Mouse (Mus musculus): ENCODE results near the gene Ube2j1.
"Not testable (repeated sequence)": the region's sequence is repeated elsewhere in the genome, so short reads cannot be mapped to it uniquely, and the experiment has no call there.

Ube2j1 gene

GRCm38 (mm10) chr4:33031195-33031960, at the start of gene Ube2j1:
Gene Ube2j1 (plus strand): TSS chr4:33031416.
- peak; percentile 78 to 85 for DNase-seq (ENCODE audit: low spot score in 2 of 2)

- DNase-seq (ENCODE audit: low spot score in 2 of 2), result no peak
These were observed 49.6 kb upstream of the Ube2j1 start for GRCm38 (mm10) chr4:32981617-32982016.

DNA sequence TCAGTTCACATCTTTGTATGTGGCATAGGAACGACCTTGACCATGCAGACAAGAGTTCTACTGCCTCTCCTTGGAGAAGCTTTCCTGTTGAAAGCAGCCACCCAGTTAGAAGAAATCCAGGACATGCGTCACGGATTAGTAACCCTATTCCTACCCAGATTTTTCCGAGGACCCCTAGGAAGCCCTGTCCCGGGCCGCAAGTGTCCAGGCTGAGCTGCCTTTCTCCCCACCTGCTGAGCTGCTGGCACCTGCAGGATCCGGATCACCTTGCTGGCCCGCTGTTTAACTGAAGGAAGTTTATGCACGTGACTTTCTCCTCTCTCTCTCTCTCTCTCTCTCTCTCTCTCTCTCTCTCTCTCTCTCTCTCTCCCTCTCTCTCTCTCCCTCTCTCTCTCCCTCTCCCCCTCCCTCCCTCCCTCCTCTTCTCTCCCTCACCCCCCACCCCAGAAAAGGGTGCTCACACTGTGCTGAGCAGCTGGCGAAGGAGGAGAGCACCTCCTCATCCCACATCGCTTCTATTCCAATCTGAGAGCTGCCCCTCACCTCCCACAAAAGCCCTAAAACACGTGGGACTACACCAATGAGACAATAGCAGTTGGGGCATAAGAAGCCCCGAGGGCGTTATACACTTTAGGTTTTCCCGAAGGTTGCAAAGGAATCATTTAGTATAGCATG, 49.0 kb upstream of the Ube2j1 start:
- peak; percentile 13 to 52 for DNase-seq (ENCODE audit: low spot score in 2 of 2)

- DNase-seq (ENCODE audit: low spot score in 2 of 2), result peak in 1 of 2 experiments; percentile 55
These were observed 48.5 kb upstream of the Ube2j1 start, which contains the start of gene Rragd for GRCm38 (mm10) chr4:32982716-32983175. Gene Rragd (plus strand): TSS chr4:32983037.

GRCm38 (mm10) chr4:32983176-32984155, 47.8 kb upstream of the Ube2j1 start:
- peak; percentile 52 to 68 for DNase-seq (ENCODE audit: low spot score in 2 of 2)

DNA sequence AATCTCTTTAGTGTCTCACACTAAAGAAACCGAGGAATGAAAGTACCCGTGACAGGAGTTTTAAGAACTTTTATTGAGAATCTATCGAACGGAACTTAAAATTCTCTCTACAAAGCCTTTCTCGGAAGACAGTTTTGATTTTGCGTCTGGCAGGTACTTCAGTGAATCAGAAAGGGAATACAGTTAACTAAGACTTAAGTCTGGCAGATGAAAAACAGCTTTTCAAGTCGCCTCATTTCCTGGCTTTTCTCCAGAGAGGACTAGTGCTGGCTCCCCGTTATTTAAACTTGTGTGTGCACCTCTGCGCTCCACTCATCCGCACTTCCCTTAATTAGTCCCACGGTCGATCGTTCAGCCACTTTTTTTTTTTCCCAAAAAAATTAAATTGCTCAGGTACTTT, 47.0 kb upstream of the Ube2j1 start:
- DNase-seq (ENCODE audit: low spot score in 2 of 2), result peak in 1 of 2 experiments; percentile 16

DNA sequence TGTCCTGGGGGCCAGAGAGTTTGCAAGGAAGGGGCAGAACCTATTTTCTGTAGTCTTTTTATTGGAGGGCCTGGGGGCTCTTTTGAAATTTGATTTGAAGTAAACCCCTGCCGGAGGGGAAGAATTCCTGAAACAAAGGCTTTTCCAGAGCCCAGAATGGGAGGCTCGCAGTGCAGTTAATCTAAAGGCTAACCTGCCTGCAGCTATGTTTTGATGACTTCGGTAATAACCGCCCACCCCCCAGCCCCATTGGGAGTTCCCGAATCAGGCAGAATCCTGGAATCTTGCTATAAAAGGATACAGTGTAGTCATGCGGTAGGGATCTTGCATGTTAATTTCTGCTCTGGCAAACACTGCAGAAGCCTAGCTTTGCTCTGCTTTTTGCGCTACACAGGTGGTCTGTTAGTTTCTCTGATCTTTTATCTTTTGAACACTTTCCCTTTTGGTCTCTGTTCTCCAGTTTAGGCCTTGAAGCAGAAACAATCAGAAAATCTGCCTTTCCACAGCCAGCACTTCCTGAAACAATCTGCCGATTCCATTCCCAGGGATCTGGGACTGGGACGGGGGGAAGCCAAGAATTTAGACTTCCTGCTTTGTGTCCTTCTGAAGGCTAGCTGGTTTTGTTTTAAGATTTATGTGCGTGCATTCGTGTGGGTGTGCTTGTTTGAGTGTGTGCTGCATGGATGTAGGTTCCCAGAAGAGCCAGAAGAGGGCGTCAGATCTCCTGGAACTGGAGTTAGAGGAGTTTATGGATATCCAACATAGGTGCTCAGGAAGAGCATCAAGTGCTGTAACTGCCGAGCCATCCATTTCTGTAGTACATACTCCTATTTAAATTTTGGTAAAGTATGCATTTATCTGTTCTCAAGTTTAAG, 46.2 kb upstream of the Ube2j1 start:
- peak; percentile 14 to 26 for DNase-seq (ENCODE audit: low spot score in 2 of 2)

GRCm38 (mm10) chr4:32985684-32986083, 45.5 kb upstream of the Ube2j1 start:
- DNase-seq (ENCODE audit: low spot score in 2 of 2), result no peak

- no peak for DNase-seq (ENCODE audit: low spot score in 2 of 2)
These were observed 44.2 kb upstream of the Ube2j1 start for GRCm38 (mm10) chr4:32987006-32987405.

- DNase-seq (ENCODE audit: low spot score in 2 of 2), result no peak
These were observed 41.9 kb upstream of the Ube2j1 start for GRCm38 (mm10) chr4:32989346-32989745.

GRCm38 (mm10) chr4:32994168-32994567, 37.0 kb upstream of the Ube2j1 start:
- no peak for DNase-seq (ENCODE audit: low spot score in 2 of 2)

GRCm38 (mm10) chr4:32996083-32996482, 35.1 kb upstream of the Ube2j1 start:
- no peak for DNase-seq (ENCODE audit: low spot score in 2 of 2)

DNA sequence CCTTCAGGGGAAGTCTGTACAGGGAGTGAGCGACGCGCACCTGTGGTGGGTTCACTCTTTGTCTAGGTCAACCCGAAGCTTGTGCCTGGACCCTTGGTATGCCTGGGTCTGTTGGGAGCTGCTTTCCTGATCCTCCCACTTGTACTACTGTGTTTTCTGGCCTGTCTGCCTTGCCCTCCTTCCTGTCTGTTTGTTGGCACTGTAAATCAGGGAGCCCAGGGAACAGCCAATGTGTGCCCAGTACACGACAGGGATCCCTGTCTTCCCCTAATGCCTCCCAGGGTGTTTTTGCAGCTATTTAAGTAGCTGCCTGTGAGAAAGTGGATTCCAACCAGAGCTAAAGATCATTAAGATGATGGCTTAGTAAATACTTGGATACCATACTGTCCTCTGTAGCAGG, 33.6 kb upstream of the Ube2j1 start:
- no peak for DNase-seq (ENCODE audit: low spot score in 2 of 2)

- no peak for DNase-seq (ENCODE audit: low spot score in 2 of 2)
These were observed 32.2 kb upstream of the Ube2j1 start for GRCm38 (mm10) chr4:32998996-32999395.

DNA sequence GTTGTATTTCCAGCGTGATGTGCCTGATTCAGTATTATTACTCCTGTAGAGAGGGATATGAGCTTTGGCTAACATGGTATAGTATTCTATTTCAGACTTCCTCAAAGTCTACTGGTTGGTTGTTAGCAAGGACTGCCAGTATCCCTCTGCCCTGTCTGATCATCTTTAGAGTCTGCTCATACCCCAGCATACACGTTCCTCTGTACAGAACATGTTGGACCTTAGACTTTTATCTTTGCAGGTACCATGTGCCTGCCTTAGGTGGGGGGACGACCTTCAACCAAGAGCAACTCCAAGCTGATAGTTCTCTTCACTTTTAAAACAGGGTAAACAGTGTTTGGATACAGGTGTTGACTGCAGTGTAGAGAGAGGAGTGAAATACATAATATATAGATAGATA, 29.1 kb upstream of the Ube2j1 start:
- DNase-seq (ENCODE audit: low spot score in 2 of 2), result no peak

DNA sequence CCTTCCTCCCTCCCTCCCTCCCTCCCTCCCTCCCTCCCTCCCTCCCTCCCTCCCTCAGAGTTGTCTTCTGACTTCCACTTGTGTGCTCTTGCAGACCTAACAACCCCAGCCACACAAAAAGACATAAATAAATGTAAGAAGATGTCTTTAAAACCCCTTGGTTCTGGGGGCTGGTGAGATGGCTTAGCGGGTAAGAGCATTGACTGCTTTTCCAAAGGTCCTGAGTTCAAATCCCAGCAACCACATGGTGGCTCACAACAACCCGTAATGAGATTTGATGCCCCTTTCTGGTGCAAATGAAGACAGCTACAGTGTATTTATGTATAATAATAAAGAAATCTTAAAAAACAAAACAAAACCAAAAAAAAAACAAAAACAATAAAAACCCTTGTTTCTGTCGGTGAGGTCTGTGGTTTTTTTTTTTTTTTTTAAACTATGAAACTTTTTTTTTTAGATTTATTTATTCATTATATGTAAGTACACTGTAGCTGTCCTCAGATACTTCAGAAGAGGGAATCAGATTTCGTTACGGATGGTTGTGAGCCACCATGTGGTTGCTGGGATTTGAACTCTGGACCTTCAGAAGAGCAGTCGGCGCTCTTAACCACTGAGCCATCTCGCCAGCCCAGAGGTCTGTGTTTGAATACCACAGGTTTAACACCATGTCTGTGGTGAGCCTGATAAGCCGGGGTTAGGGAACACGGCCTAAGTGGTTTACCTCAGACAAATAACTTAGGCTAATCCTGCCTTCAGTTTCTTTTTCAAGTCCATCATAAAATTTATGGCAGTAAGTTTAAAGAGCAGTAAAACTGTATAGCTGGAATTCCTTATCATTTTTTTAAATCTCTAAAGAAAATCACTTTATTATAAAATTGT, 25.4 kb upstream of the Ube2j1 start:
- not testable (repeated sequence) for DNase-seq (ENCODE audit: low spot score in 2 of 2)

GRCm38 (mm10) chr4:33006844-33007243, 24.4 kb upstream of the Ube2j1 start:
- DNase-seq (ENCODE audit: low spot score in 2 of 2), result no peak

DNA sequence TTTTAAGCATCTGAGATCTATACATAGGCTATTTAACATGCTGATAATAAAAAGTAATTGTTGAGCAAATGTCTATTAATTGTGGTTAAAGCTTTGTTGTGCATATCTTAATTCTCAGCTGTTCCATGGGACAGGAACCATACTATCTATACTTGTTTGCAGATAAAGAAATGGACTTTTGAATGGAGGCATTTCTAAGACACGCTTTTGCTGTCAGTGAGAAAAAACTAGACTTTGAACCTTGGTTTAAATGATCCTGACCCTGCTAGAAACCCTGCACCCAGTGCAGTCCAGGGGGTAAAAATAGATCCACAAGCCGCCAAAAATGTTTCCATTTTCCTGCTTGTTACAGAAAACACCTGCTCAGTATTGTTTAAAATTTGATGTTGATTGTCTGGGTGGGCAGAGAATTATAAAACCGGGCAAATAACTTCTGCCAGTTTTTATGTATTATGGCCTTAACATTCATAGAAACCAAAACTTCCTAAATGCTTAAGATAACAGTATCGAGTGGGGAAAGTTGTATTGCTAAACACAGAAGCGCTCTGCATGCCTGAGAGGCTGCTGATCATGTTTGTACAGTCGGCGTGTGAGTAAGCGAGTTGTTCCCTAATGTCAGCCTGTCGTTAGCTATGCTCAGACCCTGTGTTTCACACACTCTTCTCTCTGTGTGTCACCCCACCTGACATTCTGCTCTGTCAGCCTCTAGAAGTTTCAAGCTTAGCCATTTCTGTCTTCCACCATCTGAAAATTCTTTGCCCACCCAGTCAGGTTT, 23.6 kb upstream of the Ube2j1 start:
- DNase-seq (ENCODE audit: low spot score in 2 of 2), result no peak

DNA sequence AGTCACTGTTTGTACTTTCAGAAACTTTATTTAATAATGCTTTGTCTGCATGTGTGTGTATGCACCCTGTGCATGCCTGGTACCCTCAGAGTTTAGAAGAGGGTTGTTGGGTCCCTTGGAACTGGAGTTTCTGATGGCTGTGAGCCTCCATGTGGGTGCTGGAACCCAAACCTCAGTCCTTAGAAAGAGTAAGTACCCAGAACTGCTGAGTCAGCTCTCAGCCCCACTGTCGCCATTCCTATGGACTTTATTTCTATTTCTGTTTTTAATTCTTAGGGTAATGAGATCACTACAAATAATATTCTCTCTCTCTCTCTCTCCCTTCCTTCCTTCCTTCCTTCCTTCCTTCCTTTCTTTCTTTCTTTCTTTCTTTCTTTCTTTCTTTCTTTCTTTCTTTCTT, 21.1 kb upstream of the Ube2j1 start:
- no peak for DNase-seq (ENCODE audit: low spot score in 2 of 2)

Measured in right cerebral cortex, adult 2 months (tissue).